18 mouse cellular contexts compared by ENCODE assay signal in the genomic region with DNA sequence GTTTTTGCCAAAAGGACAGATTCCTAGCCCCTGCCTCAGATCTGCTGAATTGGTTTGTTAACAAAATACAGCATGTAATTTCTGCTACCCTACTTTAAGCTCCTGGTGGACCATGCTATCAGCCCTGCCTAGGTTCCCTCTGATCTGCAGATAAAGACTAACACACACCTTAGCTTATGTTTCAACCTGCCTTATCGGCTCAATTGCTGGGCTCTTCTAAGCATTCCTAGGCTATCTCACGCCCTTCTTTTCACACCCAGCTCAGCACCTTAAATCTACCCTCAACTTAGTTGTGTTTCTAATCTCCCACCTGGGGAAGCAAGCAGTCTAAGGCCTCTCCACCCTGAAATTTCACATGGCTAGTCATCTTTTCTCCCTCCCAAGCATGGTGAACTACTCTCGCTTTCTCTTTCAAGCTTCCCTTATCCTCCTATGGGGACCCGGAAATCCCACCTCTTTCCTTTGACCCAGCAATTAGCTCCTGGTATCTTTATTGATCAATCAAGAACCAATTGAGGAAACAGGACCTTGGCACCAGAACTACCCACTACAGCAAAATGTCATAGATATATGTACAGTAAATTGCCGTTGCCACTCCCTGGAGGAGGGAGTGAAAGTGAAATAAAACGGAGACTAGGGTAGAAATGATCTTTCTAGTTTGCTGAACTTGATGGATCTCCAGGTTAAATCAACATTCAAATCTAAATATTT.
"Had no signal": no experiment of that assay in that cellular context is flagged by ENCODE, and none has a peak within 500 bp of the region (broad histone marks: within the 10 kb centered on the region; RNA-seq: fewer than 3 reads in every experiment).

No protein-coding gene starts in this region.

- H3K9ac ChIP-seq: liver, embryonic 15.5 days; liver, postnatal 0 days; lung, embryonic 15.5 days; midbrain, embryonic 13.5 days; midbrain, embryonic 15.5 days; neural tube, embryonic 12.5 days had no signal

- ATAC-seq: liver, postnatal 0 days; lung, postnatal 0 days; midbrain, embryonic 13.5 days; midbrain, embryonic 15.5 days had no signal

- H3K9me3 ChIP-seq: liver, embryonic 15.5 days; lung, embryonic 15.5 days; megakaryocyte, embryonic 14.5 days; midbrain, embryonic 13.5 days; midbrain, embryonic 15.5 days; neural tube, embryonic 12.5 days had no signal

- H3K27me3 ChIP-seq: liver, embryonic 15.5 days; lung, embryonic 15.5 days; megakaryocyte, embryonic 14.5 days; midbrain, embryonic 13.5 days; midbrain, embryonic 15.5 days; neural tube, embryonic 12.5 days had no signal

- H3K4me1 ChIP-seq: liver, embryonic 15.5 days; megakaryocyte, embryonic 14.5 days; midbrain, embryonic 13.5 days; midbrain, embryonic 15.5 days had no signal

- DNase-seq: liver, postnatal 0 days; lung, adult 2 months; lung, postnatal 14 days; lung, postnatal 36 days; right cerebral cortex, postnatal 14 days; spleen, adult 18-20 months; thymus, adult 2 months; thymus, postnatal 25 days; thymus, postnatal 4 days had no signal

- H3K36me3 ChIP-seq: liver, embryonic 15.5 days; lung, embryonic 15.5 days; midbrain, embryonic 13.5 days; midbrain, embryonic 15.5 days; neural tube, embryonic 12.5 days had no signal

- H3K27ac ChIP-seq: liver, embryonic 15.5 days; lung, embryonic 15.5 days; macrophage; midbrain, embryonic 13.5 days; midbrain, embryonic 15.5 days; neural tube, embryonic 12.5 days had no signal

- H3K4me2 ChIP-seq: liver, embryonic 15.5 days; lung, embryonic 15.5 days; midbrain, embryonic 11.5 days; midbrain, embryonic 13.5 days; midbrain, embryonic 15.5 days; neural tube, embryonic 12.5 days had no signal

- H3K4me3 ChIP-seq: liver, embryonic 15.5 days; lung, embryonic 15.5 days; megakaryocyte, embryonic 14.5 days; midbrain, embryonic 13.5 days; midbrain, embryonic 15.5 days; neural tube, embryonic 12.5 days had no signal
